Mouse (Mus musculus) liver, adult 2 months (tissue): ENCODE measurements around the gene Olfr1289. TPM values are rescaled to one million over a fixed set of nuclear protein-coding genes. Genes with fewer than 3 reads are reported as not detected.

Experiments used
- DNase-seq: peaks from one replicate; pipeline ENCODE4 v3.0.0-alpha.2; 2011; ENCODE audit warnings: low read depth, low spot score; ENCODE audit errors: extremely low read depth
- H3K27ac ChIP-seq: fragments of 200-500 bp; replicated peaks from 2 replicates; pipeline ENCODE4 v1.5.1; 2012; ENCODE audit warnings: low read depth, mild to moderate bottlenecking, control low read depth, inconsistent platforms, low read length; ENCODE audit not compliant: insufficient read depth
- H3K27me3 ChIP-seq: fragments of 200-500 bp; 2 replicates; pipeline ENCODE4 v1.6.1; 2012; ENCODE audit warnings: mild to moderate bottlenecking, moderate library complexity, low read length, inconsistent platforms; ENCODE audit not compliant: control insufficient read depth, insufficient read depth
- H3K36me3 ChIP-seq: fragments of 200-500 bp; 2 replicates; pipeline ENCODE4 v1.6.1; 2012; ENCODE audit warnings: low read length, inconsistent platforms; ENCODE audit not compliant: control insufficient read depth, insufficient read depth
- H3K4me1 ChIP-seq: fragments of 200-500 bp; 2 replicates; pipeline ENCODE4 v1.6.1; 2011; ENCODE audit warnings: low read length; ENCODE audit not compliant: control insufficient read depth, insufficient read depth
- H3K4me3 ChIP-seq: fragments of 200-500 bp; 2 replicates; pipeline ENCODE4 v1.5.1; 2011; ENCODE audit warnings: low read depth, mild to moderate bottlenecking, control low read depth, low read length, moderate library complexity; ENCODE audit not compliant: insufficient read depth
- H3K79me2 ChIP-seq: fragments of 200-500 bp; 2 replicates; pipeline ENCODE4 v1.6.1; 2012; ENCODE audit warnings: inconsistent platforms, mild to moderate bottlenecking, low read length, moderate library complexity; ENCODE audit not compliant: control insufficient read depth, insufficient read depth
- H3K9ac ChIP-seq: fragments of 200-500 bp; 2 replicates; pipeline ENCODE4 v1.6.1; 2012; ENCODE audit warnings: low read depth, mild to moderate bottlenecking, control low read depth, inconsistent platforms, low read length
- CTCF ChIP-seq: fragments of 200-500 bp; IDR thresholded peaks from 2 replicates; pipeline ENCODE4 v1.5.1; 2011; ENCODE audit warnings: low read depth, low read length, control low read depth
- POLR2A ChIP-seq: fragments of 200-500 bp; IDR thresholded peaks from 2 replicates; pipeline ENCODE4 v1.6.1; 2011; ENCODE audit warnings: low read length, control low read depth; ENCODE audit not compliant: insufficient read depth; ENCODE audit errors: extremely low read depth
- WGBS: fragments of 180-500 bp; shearing (Covaris S2); methylation state at CpG from one replicate; pipeline ENCODE4 v1.1.7; 2018; 5-methylcytosine and 5-hydroxymethylcytosine counted together
- polyA plus RNA-seq: library from polyadenylated mRNA; depleted of rRNA; stranded (reverse); fragments of >200 nt; gene quantifications from 2 replicates; pipeline ENCODE4 v1.2.3, GENCODE M21; 2012; rRNA removed
- total RNA-seq: library from RNA; depleted of rRNA; stranded (reverse); fragments of >200 nt; gene quantifications from 2 replicates; pipeline ENCODE4 v1.2.3, GENCODE M21; 2014; rRNA removed

Olfr1289 gene
- total RNA-seq, result not detected in 2 replicates
- not detected in 2 replicates for polyA plus RNA-seq

GRCm38 (mm10) chr2:111480519-111480918, at the start of gene Olfr1289:
Olfr1289 (plus strand) TSS chr2:111480819.
- Histone ChIP-seq H3K9ac (no peak within 1 kb of the TSS), H3K4me3 (no peak within 1 kb of the TSS), H3K27ac (no peak within 1 kb of the TSS), H3K36me3 (no peaks in the 10 kb centered on the region), H3K4me1 (no peaks in the 10 kb centered on the region), H3K79me2 (no peaks in the 10 kb centered on the region), H3K27me3 (no peaks in the 10 kb centered on the region)
- 58% methylated on average over 1 of the region's 1 CpGs for WGBS
- no peak for TF ChIP-seq CTCF
- no peak for TF ChIP-seq POLR2A
- no peak for DNase-seq

- H3K79me2 ChIP-seq, result no peaks in the 10 kb centered on the region
- no peaks in the 10 kb centered on the region for H3K4me1 ChIP-seq
- DNase-seq, result no peak
- H3K9ac ChIP-seq, result no peak within 1 kb of the TSS
- H3K4me3 ChIP-seq, result no peak within 1 kb of the TSS
- WGBS, result 56% methylated on average over 1 of the region's 1 CpGs
- no peak for TF ChIP-seq POLR2A
- no peaks in the 10 kb centered on the region for H3K27me3 ChIP-seq
- no peak within 1 kb of the TSS for H3K27ac ChIP-seq
- H3K36me3 ChIP-seq, result no peaks in the 10 kb centered on the region
These were observed 31.8 kb upstream of the Olfr1289 start, which contains the start of gene Olfr1287 for GRCm38 (mm10) chr2:111448842-111449241. Olfr1287 (plus strand) TSS chr2:111449142.

DNA sequence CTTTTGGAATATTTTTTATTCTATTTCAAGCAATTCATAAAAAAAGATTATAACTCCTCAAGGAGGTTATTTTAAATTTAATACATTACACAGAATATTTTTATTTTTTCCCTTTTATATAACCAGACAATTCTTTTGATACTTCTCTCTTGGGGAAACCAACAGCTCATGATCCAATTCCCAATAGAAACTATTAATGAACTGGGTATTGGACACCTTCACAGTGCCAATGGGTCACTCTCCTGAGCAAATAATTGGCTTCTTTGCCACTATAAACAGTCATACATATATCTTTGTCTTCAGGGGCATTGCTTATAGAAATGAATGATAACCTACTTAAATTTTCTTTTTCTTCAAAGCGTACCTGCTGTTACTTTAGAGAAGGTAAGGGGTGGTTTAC, 6.8 kb upstream of the Olfr1289 start, which contains the start of gene Olfr1288:
Olfr1288 (plus strand) TSS at position 301 of the 400 bp plus-strand sequence.
- TF ChIP-seq CTCF (no peak), POLR2A (no peak)
- Histone ChIP-seq H3K27ac (no peak within 1 kb of the TSS), H3K4me1 (no peaks in the 10 kb centered on the region), H3K27me3 (no peaks in the 10 kb centered on the region), H3K79me2 (no peaks in the 10 kb centered on the region), H3K4me3 (no peak within 1 kb of the TSS), H3K36me3 (no peaks in the 10 kb centered on the region), H3K9ac (no peak within 1 kb of the TSS)
- WGBS, result 83% methylated on average over 1 of the region's 1 CpGs
- DNase-seq, result no peak

GRCm38 (mm10) chr2:111493729-111494128, 13.1 kb downstream of the Olfr1289 start, which contains the start of gene Olfr1290:
Olfr1290 (minus strand) TSS chr2:111493829.
- Histone ChIP-seq H3K79me2 (no peaks in the 10 kb centered on the region), H3K4me3 (no peak within 1 kb of the TSS), H3K36me3 (no peaks in the 10 kb centered on the region), H3K27me3 (no peaks in the 10 kb centered on the region), H3K4me1 (no peaks in the 10 kb centered on the region), H3K9ac (no peak within 1 kb of the TSS), H3K27ac (no peak within 1 kb of the TSS)
- 68% methylated on average over 5 of the region's 5 CpGs for WGBS
- DNase-seq, result no peak
- TF ChIP-seq POLR2A (no peak), CTCF (no peak)

- Histone ChIP-seq H3K4me1 (no peaks in the 10 kb centered on the region), H3K79me2 (no peaks in the 10 kb centered on the region), H3K36me3 (no peaks in the 10 kb centered on the region), H3K27ac (no peak within 1 kb of the TSS), H3K4me3 (no peak within 1 kb of the TSS), H3K9ac (no peak within 1 kb of the TSS), H3K27me3 (no peaks in the 10 kb centered on the region)
- WGBS, result 87% methylated on average over 3 of the region's 3 CpGs
- TF ChIP-seq POLR2A, result no peak
- no peak for TF ChIP-seq CTCF
- no peak for DNase-seq
These were observed 16.3 kb downstream of the Olfr1289 start, which contains the start of gene Olfr1291-ps1 for GRCm38 (mm10) chr2:111496880-111497279. Olfr1291-ps1 (plus strand) TSS chr2:111497180.

DNA sequence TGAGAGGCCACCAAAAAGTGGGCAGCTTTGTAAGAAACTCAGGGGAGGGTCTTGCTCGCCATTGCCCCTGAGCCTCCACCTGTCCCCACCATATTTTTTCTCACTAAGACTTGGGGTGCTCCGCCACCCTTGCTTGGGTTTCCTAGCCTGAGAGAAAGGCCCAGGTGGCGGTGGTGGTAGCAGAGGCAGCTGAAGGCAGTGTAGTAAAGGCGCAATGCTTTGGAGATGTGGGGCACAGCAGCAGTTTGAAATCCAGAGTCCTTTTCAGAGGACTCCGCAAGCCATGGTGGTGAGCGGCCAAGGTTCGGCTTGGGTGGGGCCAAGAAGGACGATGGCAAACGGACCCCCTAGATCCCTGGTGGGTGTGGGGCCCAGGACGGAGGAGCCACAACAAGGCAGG, 36.8 kb downstream of the Olfr1289 start:
- DNase-seq, result no peak
- Histone ChIP-seq H3K9ac (no peak overlapping the region), H3K36me3 (no peaks in the 10 kb centered on the region), H3K27ac (no peak overlapping the region), H3K79me2 (no peaks in the 10 kb centered on the region), H3K4me1 (no peaks in the 10 kb centered on the region), H3K27me3 (no peaks in the 10 kb centered on the region), H3K4me3 (no peak overlapping the region)
- WGBS, result 79% methylated on average over 10 of the region's 10 CpGs
- no peak for TF ChIP-seq CTCF
- no peak for TF ChIP-seq POLR2A
